Mouse (Mus musculus) cerebellum, postnatal 36 days (tissue): ENCODE data around the gene Dscam.
"Not testable (repeated sequence)": the region's sequence is repeated elsewhere in the genome, so short reads cannot be mapped to it uniquely, and the experiment has no call there.

Experiments
- DNase-seq, 2 experiments: peaks; one replicate each; pipeline ENCODE4 v3.0.0; 2021 to 2022; ENCODE audit warnings: mixed read lengths in 2 of 2

The Dscam gene

DNA sequence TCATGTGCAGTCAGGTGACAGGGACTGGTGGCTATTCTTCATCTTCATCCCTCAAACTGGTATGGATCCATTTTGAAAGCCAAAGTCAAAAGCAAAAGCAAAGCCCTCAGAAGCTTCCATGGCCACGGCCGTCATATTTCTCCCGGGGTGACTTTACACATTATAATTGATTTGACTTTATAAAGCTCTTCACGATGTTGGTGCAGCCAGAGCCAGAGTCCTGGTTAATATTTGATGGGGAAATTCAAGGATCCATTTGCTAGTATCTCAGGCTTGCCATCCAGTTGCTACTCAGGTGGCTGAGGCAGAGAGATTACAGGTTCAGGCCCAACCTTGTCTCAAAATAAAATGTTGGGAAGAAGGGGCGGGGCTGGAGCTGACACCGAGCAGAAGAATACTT, 238.3 kb downstream of the Dscam start:
- DNase-seq, result no peak

DNA sequence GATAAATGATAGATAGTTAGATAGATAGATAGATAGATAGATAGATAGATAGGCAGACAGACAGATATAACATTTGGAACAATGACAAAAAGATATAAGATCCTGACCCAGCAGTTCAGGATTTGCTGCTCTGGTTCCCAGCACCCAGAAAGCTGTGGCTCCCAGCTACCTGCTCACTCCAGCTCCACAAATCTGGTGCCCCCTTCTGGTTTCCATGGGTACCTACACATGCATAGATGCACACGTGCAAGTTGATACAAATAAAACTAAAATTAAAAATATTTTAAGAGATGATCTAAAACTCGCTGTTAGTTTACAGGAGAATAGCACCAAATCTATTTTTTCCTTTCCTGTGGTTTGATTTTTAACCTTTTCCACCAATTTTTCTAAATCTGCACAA, 238.8 kb downstream of the Dscam start:
- DNase-seq, result no peak

DNA sequence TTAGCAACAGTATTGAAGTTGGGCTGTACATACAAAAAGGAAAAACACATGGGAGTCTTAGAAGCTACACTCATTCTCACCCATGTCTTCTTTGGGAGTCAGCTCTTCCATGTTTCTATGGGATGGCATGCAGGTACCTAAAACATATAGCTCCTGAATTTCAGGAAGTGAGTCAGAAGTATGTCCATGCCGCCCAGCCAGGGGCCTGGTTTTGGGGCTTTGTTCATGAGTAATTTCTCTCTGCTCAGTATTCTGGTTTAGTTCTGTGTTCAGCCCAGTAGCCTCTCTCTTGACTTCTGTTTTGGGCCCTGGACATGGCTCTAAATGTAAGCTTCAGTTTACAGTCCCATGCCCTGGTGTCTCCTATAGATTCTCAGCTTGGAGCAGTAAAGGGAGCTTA, 242.5 kb downstream of the Dscam start:
- DNase-seq, result no peak

DNA sequence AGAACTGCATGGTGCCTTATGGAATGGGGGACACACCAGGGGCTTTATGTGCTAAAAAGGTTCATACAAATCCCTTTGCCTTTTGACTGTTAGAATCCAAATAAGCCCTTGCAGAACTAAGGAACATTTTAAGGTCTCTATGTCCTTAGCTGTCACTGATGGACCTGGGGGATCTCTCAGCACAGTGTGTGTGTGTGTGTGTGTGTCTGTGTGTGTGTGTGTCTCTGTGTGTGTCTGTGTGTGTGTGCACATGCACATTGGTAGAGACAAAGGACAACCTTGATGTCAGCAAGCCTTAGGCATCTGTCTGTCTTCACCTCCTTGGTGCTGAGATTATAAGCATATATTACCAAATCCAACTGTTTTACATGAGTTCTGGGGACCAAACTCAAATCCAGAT, 243.1 kb downstream of the Dscam start:
- no peak for DNase-seq

DNA sequence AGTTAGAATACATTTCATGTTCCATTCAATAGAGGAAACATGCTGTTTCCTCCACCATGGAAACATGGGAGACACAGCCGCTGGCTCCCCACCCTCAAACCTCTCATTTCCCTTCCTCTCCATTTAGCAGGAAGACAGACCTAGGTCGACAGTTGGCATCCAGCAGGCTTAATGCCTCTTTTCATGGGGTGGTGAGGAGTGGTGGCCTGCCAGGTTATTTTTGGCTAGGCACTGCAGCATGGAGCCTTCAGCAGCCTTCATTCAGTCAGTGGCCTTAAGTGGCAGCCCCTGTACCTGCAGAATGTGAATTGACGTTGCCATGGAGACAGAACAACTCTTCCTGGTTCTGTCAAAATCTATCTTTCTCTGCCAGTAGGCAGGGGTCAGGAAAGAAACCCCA, 243.6 kb downstream of the Dscam start:
- DNase-seq, result peak; percentile 18 to 22

DNA sequence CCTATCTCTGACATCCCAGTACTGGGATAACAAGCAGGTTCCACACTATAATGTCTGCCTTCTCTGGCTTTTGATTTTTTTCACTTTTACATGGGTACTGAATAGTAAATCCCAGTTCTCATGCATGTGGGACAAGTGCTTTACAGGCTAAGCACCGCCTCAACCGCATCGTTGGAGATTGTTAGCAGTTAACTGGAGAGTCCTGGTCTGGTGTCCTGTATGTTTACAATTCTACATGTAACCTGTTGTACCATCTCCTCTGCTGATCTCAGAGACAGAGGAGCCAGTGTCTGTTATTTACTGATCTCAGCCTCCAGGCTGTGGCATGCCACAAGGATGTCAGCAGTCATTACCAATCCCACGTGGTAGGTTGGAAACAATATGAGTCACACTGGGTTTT, 246.6 kb downstream of the Dscam start:
- no peak for DNase-seq

DNA sequence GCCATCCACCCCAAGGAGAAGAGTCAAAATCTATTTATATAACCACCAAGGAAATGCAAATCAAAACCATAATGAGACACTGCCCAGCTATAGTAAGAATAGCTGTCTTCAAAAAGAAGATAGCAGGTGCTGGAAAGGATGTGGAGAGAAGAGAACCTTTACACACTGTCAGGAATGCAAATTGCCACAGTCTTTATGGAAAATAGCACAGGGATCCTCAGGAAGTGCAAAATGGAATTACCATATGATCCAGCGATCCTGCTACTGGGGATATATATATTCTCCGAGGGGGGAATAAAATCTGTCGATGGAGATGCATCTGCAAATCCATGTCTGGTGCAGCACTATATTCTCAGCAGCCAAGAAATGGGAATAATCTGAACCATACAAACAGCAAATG, 256.1 kb downstream of the Dscam start:
- no peak for DNase-seq

DNA sequence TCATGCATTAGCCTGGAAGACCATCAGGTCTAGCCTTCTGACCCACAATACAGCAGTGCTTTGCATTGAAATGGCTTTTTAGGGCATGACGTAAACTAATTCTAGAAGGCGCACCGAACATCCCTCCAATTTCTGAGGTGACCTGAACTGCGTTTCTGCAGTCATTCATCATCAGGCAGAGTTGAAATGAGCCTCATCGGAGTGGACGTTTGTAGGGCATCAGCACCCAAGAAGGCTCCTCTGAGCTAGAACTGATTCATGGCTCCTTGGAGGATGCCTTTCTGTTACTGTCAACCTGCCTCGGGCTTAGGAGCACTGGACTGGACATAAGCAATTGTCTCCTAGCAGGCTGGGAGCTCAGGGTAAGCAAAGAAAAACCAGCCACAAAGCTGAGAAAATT, 257.7 kb downstream of the Dscam start:
- DNase-seq, result no peak

DNA sequence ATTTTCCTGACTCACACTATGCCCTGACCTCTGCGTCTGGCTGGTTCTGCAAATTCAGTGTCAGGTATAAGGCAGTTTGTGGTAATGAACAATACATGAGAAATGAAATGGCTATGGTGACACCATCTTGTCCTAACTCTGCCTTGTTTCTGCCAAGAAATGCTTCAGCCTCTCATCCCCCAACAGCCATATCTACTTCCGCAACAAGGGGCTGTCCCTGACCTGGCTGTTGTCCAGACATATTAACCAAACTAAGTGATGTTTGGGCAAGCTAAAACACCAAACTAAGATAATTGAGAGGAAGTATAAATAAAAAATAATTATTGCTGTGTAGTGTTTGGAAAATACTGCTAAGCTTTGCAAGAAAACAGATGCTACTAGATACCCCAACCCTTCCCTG, 258.4 kb downstream of the Dscam start:
- no peak for DNase-seq

DNA sequence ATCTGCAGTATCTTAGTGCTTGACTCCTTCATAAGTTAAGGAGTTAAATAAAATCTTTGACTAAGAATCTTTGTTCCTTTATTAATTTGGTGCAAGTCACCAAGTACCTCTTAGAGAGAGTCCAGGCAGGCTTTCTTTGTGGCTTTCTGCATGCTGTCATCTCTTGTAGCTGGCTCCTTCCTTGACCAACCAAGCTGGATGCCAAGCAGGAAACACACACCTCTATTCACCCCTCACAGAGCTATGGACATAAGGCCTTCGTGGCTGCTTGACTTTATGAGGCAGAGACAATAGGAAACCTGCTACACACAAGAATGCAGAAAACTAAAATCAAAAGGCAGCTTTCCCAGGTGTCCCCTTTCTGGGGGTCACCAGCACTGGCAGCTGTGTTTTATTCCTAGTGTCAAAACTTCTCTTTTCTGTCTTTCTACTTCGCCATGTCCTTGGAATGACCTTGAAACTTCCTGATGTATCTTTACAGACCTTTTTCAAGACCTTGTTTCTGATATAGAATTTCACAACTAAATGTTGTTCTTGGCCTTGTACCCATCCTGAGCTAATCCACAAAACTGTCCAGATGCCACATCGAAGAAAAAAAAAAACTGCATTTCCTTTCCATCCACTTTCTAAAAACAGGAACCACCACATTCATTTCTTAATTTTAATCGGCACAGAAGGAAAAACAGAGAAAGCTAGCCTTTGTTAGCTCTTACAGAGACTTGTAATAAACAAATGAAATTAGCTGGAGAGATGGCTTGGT, 260.0 kb downstream of the Dscam start:
- DNase-seq, result no peak

DNA sequence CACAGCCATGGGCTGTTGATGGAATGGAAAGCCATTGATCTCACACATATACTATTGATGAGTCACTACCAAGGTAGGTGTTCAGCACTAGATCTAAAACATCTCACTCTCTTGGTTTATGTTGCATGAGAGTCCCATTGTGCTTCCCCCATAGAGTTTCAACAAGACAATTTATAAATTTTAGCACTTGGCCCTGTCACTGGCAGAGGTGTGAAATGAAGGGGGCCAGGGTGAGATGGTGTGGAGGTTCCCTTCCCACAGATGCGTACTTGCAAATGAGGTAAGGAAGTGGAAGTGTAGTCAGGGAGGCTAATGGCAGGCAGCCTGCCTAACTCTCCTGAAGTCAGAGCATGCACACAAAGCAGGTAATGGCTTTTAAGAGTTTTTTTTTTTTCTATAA, 262.7 kb downstream of the Dscam start:
- no peak for DNase-seq

DNA sequence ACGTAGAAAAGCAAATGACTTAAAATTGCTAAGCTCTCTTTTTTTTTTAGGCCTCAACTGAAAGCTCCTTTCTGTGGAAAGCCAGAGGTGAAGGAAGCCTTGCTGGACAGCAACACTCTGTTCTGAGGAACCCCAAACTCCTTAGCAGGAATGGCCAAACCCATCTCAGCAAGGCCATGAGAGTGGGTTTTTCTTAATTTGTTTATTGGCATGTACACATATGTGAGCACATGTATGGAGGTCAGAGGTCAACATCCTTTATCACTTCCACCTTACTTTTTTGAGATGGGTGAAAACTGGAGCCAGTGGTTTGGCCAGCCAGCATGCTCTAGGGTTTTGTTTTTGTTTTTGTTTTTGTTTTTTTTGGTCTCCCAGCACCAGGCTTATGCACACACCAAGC, 263.5 kb downstream of the Dscam start:
- no peak for DNase-seq

DNA sequence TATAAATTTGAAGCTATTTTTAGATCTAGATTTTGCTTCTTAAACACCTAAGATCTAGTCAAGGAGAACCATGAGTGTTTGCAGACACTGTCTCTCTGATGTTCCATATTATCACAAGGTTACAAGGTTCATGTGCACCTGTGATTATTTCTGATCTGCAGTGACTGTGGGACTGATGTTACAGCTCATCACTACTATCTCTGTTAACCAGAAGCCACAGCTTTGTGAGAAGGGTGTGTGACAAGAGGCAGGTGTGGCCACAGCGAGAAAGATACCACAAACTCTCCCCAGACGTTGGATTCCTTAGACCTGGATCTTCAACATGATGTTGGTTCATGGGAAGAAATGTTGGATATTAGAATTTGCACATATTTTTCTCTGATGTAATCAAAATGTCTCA, 263.9 kb downstream of the Dscam start:
- DNase-seq, result no peak

DNA sequence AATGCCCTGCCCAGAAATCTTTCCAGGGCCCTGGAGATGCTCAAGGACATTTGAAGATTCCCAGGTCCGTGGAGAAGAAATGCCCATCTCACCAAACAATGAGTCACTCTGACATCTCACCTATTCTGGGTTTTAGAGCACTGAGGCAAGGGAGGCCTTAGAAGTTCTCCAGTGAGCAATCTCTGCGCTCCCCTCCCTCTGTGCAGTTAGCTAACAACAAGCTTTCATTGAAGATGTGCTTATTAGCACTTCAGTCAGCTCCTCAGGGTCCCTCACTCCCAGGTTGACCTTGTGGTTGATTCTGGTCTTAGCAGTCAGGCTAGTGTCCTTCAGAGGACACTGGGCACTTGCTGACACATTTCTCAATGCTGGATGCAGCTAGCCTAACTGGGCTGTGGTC, 265.8 kb downstream of the Dscam start:
- DNase-seq, result no peak

DNA sequence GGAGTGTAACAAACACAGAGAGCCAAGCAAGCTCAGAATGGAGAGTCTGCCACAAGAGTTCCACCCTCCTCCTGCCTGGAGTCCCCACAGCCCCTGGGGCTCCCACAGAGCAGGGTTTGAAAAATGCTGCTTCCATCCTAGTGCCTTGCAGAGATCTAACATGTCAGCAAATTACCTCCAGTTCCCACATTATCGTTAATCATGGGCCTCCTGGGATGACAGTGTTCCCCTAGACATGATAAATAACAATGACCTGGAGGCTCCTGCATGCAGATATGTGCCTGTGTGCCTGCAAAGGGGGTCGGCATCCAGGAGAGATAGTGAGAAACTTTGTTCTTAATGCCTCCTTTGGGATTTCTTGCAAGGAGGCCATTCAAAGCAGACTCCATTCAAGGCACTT, 266.2 kb downstream of the Dscam start:
- DNase-seq, result no peak

DNA sequence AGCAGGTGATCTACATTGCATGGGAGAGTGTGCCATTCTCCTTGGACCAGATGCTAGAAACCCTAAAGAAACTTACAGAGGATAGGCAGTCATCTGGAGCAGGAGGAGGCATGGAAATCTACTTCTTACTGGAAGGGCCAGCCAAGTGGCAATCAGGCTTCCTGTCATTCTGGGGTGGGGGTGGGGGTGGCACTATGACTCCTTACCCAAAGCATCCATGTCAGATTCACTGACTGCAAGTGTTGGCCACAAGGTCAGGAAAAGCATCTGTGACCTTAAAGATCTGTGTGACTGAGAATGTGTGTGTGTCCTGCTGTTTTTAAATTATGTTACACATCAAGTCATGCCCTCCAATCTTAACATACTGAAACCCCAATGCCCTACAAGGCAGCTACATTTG, 268.0 kb downstream of the Dscam start:
- DNase-seq, result no peak

DNA sequence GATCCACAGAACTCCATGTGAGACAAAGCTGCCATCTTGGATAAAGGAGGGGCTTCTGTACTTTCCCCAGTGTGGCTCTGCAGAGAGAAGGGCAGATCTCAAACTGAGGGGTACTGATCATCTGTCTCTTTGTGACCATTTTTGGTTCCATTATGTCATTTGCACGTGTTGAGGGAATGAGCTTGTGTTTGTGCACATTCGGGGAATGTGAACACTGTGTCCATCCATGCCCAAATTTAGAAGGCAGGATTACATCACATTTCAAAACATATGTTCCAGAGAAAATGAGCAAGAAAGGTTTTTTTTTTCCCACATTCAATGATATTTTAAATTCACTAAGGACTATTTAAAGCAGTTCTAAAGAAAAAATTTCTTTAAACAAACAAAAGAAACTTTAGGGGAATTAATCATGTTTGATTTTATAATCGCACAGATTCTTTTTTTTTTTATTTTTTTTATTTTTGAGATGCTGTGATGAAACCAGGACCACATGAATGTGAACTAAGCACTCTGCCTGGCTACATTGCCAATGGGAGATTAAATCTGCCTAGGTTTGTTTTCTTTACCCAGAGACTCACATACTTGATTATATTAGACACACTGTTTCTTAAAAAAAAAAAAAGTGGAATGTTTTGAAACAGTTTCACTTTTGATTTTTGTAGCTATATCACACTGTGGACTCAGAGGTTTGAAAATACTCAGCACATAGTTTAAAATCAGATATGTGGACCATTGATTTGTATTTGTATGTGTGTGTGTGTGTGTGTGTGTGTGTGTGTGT, 269.1 kb downstream of the Dscam start:
- no peak for DNase-seq

DNA sequence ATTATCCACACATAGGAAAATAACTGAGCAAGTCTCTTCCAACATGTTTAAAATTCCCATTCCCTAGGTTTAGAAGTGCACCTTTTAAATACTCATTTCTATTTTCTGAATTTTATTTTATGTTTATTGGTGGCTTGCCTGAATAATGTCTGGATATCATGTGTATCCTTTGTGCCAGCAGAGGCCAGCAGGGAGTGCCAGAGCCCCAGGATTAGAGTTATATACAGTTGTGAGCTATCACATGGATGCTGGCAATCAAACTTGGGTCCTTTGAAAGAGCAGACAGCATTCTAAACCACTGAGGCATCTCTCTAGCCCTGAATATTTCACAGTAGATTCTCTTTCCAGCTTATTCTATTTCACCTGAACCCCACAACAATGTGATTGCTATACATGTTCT, 271.2 kb downstream of the Dscam start:
- no peak for DNase-seq

DNA sequence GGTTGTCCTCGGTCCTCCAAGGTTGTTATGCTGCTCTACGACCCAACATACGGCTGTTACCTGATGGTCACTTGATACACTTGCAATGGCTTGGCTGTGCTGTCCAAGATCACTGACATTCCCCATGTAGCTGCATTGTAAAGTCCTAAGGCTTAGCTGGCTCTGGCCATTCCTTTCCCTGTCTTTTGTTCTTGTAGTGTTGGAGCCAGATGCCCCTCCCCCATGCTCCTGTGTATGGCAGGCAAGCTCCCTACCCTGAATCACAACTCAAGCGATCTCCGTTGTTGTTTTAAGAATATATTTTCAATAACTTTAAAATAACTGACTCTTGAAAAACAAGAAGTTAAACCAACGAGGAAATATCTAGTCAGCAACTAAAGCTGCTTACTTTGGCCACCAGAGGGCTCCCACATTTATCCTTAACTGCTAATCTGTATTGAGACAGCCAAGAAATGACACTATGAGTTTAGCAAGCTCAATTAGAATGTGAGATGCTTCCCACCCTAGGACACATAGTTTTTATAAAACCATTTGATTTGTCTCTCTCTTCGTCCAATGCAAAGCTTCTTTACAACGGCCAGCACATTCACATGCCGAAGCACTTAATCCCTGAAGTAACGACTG, 273.9 kb downstream of the Dscam start:
- peak; percentile 28 to 53 for DNase-seq

DNA sequence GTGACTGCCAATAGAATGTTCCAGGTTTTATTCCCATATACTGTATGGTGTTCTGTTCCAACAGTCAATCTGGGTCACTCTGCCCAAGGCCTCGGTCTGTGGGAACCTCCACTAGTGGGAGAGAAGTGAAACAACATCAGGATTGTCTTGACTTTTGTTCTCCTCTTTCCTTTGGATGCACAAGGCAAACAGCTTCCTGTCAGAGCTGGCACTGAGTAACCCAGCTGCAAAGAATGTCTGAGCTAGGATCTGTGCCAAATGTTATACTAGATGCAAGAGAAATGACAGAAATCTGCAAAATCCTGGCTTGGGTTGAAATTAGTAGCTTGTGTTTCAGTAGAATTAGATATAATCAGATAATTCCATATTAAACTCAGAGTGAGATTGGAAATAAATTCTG, 282.5 kb downstream of the Dscam start:
- no peak for DNase-seq

DNA sequence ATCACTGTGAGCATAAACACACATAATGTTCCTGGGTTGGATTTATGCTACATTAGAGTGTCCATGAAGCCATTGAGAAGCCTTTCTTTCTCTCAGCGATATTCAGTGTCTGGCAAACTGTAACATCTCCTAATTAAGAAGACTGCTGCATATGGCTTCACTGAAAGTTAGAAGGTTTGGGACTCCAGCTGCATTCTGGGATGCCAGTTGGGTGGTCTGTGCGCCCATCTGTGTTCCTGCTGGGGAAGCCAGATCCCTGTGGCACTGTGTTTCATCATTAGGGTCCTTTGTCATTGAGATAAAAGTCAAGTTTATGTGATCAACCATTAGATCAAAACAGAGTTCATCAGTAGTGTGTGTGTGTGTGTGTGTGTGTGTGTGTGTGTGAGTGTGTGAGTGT, 284.7 kb downstream of the Dscam start:
- DNase-seq, result no peak

DNA sequence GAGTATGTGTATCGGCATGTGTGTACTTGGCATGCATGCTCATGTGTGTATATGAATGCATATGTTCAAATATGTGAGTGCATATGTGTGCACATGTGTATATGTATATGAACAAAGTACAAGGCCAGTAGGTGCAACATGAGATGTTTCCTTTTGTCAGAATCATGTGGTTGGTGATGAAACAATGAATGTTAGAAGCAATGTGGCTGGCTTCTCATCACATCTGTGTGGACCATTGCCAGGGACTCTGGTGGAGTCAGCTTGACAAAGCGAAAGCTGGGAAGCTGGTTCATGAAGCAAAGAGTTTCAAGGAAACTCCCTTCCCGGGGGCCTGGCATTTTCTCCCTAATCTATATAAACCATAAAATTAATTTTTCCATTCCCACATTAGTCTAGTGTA, 286.0 kb downstream of the Dscam start:
- DNase-seq, result not testable (repeated sequence)

DNA sequence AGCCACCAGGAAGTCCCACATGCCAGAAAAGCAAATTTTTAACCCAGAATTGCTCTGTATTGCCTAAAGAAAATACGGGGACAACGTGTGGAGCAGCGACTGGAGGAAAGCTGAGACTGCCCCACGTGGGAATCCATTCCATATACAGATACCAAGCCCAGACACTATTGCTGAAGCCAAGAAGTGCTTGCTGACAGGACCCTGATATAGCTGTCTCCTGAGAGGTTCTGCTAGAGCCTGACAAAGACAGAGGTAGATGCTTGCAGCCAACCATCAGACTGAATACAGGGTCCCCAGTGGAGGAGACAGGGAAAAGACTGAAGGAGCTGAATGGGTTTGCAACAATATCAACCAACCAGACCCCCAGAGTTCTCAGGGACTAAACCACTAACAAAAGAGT, 293.3 kb downstream of the Dscam start:
- no peak for DNase-seq

DNA sequence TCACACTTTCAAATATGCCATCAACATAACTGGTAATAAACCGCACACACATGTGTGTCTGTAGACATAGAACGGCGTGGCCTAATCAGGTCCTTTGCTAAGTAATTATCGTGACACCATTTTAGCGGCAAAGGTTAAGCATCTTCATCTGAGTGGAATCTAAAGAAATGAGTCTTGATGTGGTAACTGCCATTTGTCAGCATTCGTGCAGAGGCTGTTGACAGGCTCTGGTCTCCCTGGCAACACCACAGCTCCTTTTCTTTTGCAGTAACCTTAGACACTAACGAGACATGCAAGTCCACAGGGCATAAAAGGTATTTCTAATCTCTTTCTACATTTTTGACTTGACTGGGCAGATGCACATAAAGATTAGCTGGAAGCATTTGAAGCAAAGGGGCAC, 297.8 kb downstream of the Dscam start:
- DNase-seq, result no peak
